Mouse (Mus musculus) bone marrow, adult 2 months (tissue): ENCODE data around the gene AI597479.

Experiments
- CTCF ChIP-seq: fragments of 200-500 bp; IDR thresholded peaks from 2 replicates; pipeline ENCODE4 v1.5.1; 2011; ENCODE audit warnings: low read length, control low read depth; ENCODE audit not compliant: control insufficient read depth, insufficient read depth
- POLR2A ChIP-seq: fragments of 200-500 bp; IDR thresholded peaks from 2 replicates; pipeline ENCODE4 v1.6.1; 2011; ENCODE audit warnings: low read depth, mild to moderate bottlenecking, control low read depth, low read length, borderline replicate concordance; ENCODE audit not compliant: control insufficient read depth

GRCm38 (mm10) chr1:43122616-43123015 is 24.1 kb downstream of the AI597479 start:
- TF ChIP-seq CTCF (no peak), POLR2A (no peak)
